Mouse (Mus musculus): ENCODE results near the gene Rnf212.

Rnf212 gene

DNA sequence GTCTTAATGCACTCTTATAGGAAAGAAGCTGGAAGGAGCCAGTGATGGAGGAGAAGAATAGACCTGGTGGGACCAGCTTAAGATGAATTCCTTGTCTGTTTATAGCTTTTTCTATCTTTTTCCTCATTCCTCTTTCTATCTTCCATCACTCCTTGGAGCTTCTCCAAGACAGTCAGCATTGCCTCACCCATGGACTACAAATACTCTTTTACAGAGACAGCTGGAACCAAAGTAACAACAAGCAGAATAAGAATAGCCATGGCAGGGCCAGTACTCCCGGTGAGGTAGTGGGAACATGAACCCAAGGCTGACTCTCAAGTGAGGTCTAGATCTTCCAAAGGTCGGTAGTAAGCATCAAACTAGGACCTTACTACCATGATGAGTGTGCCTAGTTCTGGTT lies 61.7 kb downstream of the Rnf212 start:
- no peak for DNase-seq (ENCODE audit: low read depth, low spot score)

DNA sequence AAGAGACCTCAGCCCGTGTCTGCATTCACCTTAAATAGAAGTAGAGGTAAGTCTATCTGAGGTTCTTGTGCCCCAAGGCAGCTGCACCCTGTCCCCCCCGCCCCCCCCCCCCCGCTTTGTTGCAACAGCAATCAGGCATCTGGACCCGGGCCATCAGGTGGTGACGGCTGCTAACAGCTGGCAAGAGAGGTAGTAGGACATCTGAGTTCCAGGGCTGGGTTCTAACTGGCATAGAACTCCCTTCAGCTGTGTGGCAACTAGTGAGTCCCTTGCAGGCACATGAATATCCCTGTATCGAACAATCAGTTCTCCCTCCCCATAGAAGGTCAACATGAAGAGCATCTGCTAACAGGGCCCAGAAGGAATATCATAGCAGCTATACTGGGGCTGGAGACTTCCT lies 62.8 kb downstream of the Rnf212 start:
- DNase-seq (ENCODE audit: low read depth, low spot score), result no peak

DNA sequence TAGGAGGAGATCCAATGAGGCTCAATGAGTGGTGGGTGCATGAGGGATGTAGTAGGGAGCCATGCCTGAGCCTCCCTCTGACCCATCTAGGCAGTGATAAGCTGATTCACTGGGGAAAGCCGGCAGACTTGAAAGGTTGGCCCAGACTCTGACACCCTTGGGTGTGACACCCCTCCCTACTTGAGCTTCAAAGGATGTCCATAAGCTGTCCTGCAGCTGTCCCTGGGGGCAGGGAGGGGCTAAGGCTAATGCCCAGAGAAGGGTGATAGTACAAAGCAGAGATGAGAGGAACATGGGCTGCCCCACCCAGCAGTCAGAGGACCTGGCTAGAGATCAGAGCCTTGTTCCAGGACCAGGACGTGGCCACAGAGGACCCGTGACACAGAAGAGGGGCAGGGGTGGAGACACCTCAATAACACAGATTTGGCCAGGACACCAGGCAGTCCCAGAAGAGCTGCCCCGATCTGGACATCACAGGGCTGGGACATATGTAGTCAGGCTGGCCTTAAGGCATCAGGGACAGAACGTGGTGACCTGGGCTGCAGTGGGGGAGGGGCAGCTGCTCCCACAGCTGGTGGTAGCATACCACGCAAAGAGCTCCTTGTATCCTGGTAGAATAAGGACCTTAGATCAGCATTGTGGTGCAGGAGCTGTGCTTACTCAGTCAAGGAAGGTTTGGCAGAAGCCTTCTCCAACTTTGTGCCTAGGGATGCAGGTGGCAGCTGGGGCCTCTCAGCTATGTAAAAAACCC lies 65.6 kb downstream of the Rnf212 start:
- DNase-seq (ENCODE audit: low read depth, low spot score), result no peak

DNA sequence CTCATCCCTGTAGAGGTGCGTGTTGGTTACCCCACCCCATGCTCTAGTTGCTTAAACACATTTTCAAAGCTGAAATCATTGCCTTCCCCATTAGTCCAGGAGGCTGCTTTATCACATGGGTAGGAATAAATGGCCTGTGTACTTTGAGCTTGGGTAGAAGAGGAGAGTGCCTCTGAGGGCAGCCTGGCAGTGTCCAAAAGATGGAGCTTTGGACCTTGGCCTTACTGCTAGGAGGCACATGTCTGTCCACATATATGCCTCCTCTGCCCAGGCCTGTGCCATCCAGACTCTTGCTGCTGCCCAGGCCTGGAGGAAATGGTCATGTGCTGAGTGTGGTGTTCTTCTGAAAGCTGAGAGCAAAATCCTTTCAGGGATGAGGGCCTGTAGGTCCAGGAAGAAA lies 66.4 kb downstream of the Rnf212 start:
- DNase-seq (ENCODE audit: low read depth, low spot score), result no peak

DNA sequence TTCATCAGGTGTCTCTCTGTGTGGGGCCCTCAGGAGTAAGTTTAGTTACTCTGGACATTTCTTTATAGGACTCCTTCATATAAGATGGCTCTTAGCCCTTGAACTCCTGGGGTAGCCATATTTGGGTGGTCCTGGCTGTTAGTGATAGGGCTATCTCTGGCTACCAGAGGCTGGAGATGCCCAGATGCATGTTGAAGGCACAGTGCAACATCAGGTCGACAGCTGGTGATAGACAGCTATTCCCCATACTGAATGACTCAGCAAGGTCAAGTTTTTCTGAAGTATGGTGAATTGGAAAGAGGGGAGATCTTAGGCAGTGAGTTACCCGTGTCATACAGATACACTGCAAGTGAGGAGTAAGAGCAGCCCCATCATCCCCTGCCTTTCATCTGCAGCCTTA lies 67.0 kb downstream of the Rnf212 start:
- DNase-seq (ENCODE audit: low read depth, low spot score), result no peak

DNA sequence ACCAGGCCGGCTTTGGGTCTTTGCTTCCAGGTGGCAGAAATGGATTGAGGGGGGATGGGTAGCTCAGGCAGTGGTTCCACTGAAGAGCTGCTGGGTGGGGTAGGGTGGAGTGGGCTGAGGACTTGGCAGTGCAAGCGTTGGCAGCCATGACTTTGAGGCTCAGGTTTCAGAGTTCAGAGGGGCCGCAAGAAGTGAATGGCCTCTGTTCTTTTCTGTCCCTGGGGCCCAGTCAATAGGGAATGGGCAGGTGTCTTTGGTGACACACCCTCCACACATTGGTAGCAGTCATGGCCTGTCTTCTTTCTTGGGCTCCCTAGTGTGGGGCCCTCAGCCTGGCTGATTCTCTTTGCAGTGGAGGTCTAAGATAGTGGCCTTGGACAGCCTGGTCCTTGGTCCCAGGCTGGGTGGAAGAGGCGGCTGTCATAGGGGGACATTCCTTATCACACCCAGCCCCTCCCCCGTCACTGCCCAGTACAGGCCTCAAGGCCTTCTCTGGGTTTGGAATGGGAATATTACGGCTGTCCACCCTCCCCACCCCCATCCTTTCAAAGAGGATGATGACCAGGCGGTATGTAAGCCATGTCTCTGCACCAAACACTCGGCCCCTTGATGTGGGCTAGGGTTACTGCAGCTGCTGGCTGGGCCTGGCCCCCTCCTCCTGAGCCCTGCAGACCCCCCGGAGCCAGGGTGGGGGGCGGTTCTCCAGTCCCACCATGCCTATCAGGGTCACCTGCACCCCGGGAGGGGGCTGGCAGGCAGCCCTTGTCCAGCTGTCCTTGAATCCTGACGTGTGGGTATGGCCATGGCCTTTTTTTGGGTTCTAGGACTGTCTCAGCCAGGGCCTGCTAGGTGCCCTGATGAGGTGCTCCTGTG lies 70.8 kb downstream of the Rnf212 start:
- no peak for DNase-seq (ENCODE audit: low read depth, low spot score)

DNA sequence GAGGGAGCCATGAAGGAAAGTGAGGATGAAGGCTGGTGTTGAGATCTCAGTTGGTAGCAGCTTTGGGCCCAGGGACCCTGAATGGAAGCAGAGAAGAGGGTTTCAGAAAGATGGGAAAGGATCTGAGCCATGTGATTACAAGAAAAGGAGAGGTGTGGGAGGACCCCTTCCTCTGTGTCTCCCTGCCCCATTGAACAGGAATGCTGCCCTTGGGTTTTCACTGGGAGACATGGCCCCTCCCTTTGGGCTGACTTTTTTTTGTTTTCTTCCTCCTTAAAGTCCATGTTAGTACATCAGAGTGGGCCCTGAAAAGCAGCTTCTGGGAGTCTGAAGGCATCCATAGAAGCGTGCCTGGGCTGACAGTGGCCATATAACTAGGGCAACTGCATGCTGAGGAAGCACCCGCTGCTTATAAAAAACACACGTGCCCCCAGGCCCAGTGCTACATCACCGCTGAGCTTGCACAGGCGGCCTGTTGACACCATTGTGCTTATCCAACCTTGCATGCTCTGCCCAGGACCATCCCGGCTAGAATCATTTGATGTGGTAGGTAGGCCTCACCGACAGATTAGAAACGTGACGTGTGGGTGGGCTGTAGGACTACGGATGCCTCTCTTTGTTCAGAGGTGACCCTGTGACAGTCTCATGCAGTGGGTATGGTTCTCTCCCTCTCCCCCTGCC lies 73.3 kb downstream of the Rnf212 start:
- no peak for DNase-seq (ENCODE audit: low read depth, low spot score)

DNA sequence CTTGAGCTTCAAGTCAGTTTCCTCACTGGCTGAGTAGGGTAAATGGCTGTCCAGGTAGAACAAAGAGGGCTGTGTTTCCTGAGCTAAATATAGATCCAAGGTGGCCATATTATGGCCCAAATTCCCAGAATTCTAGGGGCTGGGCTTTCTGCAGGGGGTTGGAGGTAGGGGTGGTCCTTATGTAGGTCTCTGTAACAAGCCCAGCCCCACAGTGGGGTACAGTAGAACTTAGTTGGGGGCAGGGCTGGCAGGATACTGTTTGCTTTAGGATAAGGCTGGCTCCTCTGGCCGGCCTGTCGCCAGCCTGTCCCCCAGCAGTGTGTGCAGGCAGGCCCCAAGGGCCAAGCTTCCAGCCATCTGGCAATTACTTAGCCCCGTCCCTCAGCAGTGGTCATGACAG lies 74.4 kb downstream of the Rnf212 start:
- DNase-seq (ENCODE audit: low read depth, low spot score), result no peak

DNA sequence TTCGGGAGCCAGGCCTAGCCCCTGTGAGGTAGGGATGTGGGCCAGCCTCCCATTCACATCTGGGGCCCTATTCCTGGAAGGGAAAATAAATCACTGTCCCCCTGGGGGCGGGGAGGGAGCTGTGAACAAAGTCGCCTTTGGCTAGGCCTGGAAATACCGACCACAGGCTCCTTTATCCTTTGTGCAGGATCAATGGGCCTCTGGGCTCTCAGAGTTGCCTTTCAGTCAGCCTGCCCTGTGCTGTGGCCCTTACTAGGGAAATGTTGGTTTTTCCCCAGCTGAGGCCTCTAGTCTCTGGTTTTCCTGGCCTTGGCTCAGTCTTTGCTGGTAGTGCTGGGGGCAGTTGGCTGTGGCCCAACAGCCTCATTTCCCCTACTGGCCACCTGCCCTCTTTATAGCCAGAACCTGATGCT lies 77.4 kb downstream of the Rnf212 start:
- no peak for DNase-seq (ENCODE audit: low read depth, low spot score)

DNA sequence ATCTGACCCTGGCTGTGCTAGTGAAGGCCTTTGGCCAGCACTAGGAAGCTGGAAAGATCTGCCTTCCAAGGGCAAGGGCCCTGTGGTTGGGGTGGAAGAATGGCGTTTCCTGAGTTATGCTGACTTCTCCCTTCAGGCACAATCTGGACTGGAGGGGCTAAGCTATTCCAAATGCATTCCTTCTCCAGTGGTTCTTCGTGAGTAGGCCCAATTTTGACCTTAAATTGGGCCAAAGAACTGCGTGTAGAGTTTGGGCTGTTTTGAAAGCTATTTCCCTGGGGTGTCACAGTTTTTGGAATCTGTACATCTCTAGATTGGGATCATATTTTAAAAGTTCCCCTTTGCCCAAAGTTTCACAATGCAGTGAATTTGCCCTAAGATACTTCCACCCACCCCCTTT lies 78.2 kb downstream of the Rnf212 start:
- DNase-seq (ENCODE audit: low read depth, low spot score), result no peak

DNA sequence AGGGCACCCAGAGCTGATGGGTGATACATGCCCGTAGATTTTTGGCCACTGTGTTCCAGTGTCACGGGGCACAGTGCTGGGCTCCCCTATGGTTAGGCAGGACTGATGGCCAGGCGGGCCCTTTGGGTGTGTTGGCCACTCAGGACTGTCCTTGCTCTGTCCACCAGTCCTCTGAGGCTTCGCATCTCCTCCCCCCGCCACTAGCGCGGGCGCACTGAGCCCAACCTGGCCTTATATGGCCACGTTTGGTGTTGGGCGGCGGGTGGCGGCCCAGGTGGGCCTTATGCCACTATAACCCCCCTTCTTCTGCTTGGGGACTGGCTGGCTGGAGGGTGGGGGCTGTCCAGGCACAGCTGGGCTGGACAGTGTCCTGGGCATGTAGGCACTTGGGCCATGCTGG lies 78.9 kb downstream of the Rnf212 start:
- no peak for DNase-seq (ENCODE audit: low read depth, low spot score)

DNA sequence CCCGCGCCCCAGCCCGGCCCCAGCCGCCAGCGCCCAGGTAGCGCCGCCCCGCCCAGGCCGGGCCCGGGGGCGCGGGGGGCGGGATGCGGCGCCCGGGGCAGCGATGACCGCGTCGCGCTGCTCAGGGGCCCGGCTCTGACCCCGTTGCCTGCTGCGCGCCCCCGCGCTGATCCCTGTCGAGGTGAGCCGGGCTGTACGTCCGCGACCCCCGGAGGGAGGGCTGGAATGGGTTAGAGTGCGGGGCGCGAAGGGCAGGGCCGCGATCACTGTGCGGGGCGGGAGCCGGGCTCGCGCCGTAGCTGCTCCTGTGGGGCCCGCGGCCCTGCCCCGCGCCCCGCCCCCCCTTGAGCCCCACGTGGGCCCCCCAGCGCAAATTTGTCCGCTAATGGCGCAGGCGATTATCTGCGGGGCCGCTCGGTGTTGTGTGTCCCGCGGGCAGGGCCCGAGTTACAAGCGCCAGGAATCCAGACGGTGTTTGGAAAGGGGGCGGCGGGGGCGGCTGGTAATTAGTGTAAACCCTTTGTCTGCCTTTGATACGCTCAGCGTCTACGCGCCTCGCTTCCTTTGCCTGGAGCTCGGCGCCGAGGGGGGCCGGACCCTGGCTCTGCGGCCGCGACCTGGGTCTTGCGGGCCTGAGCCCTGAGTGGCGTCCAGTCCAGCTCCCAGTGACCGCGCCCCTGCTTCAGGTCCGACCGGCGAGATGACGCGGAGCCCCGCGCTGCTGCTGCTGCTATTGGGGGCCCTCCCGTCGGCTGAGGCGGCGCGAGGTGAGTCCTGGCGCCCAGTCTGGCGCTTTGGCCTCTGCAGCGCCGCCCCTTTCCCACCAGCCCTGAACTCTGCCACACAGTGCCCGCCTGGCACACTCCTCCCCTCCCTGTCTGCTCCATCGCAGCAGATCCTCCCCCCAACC lies 80.2 kb downstream of the Rnf212 start:
- peak; percentile 57 for DNase-seq (ENCODE audit: low read depth, low spot score)

DNA sequence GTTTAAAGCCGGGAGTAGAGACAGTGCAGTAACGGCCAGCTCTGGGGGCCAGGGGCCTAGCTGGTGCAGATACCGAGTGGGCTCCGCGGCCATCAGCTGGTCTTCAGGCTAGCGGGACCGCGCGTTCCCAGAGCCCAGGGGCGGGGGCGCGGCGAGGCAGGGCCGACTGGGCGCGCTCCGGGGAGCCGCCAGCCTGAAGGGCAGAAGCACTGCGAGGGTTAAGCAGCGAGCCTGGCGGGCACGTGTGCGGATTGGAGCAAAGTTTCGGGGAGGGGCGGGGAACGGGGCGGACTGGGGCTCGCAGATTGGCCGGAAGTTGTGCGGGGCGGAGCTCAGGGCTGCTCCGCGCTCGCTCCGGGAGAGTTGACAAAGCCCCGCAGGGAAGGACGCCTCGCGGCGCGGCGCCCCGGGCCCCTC lies 80.9 kb downstream of the Rnf212 start:
- DNase-seq (ENCODE audit: low read depth, low spot score), result peak; percentile 94

DNA sequence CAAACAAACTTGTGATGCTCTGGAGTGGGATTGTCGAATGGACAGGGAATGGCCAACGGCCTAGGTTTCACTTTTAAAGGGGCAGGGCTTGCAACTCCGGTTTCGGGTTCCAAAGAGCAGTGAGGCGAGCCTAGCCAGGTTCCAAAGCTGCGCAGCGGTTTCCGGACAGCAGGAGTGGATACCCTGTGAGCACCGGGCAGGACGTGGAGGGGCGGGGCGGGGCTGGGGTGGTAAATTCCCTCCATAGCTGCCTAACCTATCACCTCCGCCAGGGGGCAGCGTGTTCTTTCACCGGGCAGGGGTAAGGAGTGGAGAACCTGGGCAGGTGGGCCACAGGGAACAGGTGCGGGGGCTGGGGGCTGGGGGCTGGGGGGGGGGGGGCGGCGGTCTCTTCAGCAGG lies 82.5 kb downstream of the Rnf212 start, which contains the start of gene Fgfrl1:
TSS of gene Fgfrl1 (plus strand) at position 112 of the 400 bp plus-strand sequence.
- DNase-seq (ENCODE audit: low read depth, low spot score), result peak; percentile 69

DNA sequence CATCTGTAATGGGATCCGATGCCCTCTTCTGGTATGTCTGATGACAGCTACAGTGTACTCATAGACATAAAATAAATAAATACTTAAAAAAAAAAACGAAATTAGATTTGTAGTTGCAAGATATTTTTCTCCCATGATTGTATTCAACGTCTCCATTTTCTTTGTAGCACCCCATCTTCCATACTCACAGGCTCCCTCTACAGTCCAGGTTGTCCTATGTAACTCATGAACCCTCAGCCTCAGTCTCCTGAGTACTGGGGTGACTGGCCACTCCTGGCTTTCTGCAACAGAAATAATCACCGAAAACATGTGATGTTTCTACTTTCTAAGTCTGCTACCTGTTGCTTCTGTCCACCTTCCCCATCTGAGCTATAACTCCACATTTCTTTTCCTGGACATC lies 83.6 kb downstream of the Rnf212 start:
- peak; percentile 40 for DNase-seq (ENCODE audit: low read depth, low spot score)

DNA sequence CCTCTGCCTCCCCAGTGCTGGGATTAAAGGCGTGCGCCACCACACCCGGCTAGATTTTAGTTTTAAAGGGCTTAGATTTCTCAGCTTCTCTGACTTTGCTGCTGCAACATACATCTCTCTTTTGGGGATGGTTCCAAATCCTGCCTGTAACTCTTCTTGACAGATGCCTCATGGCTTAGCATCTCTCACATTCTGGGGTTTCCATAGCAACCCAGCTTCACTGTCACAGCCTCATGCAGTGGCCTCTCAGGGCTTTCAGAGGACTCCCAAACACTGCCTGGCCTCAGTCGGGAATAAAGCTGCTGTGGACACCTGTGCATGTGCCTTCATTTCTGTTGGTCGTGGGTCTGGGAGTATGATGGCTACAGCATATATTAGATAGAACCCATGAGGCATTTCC lies 85.7 kb downstream of the Rnf212 start:
- DNase-seq (ENCODE audit: low read depth, low spot score), result no peak

DNA sequence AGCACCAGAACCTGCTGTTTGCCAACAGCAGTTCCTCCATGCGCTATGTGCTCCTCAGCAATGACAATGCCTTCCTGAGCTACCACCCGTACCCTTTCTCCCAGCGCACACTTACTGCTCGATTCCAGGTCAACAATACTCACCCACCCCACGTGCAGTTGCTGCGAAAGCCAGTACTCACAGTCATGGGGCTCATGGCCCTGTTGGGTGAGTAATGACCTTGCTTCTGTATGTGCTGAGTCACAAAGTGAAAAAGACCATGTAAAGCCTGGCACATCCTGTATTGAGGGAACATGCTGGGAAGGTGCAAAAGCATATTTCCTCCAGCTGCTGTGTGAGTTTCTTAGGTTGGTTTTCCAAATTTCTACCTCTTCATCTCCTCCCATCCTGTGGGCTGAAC lies 93.9 kb downstream of the Rnf212 start:
- no peak for DNase-seq (ENCODE audit: low read depth, low spot score)

DNA sequence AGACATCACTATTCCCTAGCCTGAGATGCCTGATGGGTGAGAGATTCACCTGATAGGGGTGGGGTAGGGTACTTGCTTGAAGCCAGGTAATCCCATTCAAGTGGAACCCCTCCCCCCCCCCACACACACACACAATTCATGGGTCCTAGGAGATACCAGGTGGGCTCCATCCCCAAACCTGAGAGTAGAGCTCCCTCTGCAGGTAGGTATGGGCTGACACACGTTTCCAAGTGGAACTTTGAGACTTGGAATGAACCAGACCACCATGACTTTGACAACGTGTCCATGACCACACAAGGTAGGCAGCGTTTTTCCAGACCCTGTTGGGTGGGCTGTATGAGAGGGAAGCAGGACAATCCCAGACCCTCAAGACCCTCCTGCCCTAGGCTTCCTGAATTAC lies 94.9 kb downstream of the Rnf212 start:
- no peak for DNase-seq (ENCODE audit: low read depth, low spot score)

Data from A20 (cell line).